10 mouse cellular contexts compared by ENCODE assay signal in genomic region chr15:96568271-96568982, GRCm38 (mm10).
DNase-seq lines count a peak whose midpoint lies in the region; ATAC-seq and TF ChIP-seq lines count a peak whose summit lies in the region.
"Had no signal": no experiment of that assay in that cellular context is flagged by ENCODE, and none has a peak within 500 bp of the region (broad histone marks: within the 10 kb centered on the region; RNA-seq: fewer than 3 reads in every experiment).

No protein-coding gene starts in this region.

- no peak overlapping the region for H3K9ac ChIP-seq in midbrain, postnatal 0 days (replicated peaks; ENCODE audit: low read length, poor library complexity, severe bottlenecking)
- H3K9ac ChIP-seq in midbrain, embryonic 15.5 days, result no peak overlapping the region
- H3K9ac ChIP-seq in heart, embryonic 14.5 days (ENCODE audit: low read length), result peak overlapping the region; percentile 12; the same call in 1 of the 2 replicates
- no peak overlapping the region for H3K9ac ChIP-seq in forebrain, embryonic 13.5 days
- no peak overlapping the region for H3K9ac ChIP-seq in midbrain, embryonic 13.5 days (replicated peaks)
- H3K9ac ChIP-seq in midbrain, embryonic 16.5 days (ENCODE audit: low read depth, low read length), result no peak overlapping the region
- H3K9ac ChIP-seq: lung, embryonic 15.5 days had no signal

- TF ChIP-seq CTCF in midbrain, postnatal 0 days (IDR thresholded peaks at IDR 0.05), result no peak
- TF ChIP-seq CTCF in small intestine, adult 2 months (IDR thresholded peaks at IDR 0.05; ENCODE audit: extremely low read depth, insufficient read length, insufficient replicate concordance, low read depth, low read length), result no peak

- H3K4me2 ChIP-seq in midbrain, postnatal 0 days (ENCODE audit: low read depth, low read length, poor library complexity, severe bottlenecking), result no peak overlapping the region
- no peak overlapping the region for H3K4me2 ChIP-seq in midbrain, embryonic 15.5 days
- no peak overlapping the region for H3K4me2 ChIP-seq in heart, embryonic 14.5 days (ENCODE audit: low read length)
- no peak overlapping the region for H3K4me2 ChIP-seq in forebrain, embryonic 13.5 days
- no peak overlapping the region for H3K4me2 ChIP-seq in midbrain, embryonic 13.5 days (replicated peaks)
- H3K4me2 ChIP-seq in midbrain, embryonic 16.5 days (ENCODE audit: low read length), result no peak overlapping the region
- H3K4me2 ChIP-seq: lung, embryonic 15.5 days had no signal

- TF ChIP-seq POLR2A in small intestine, adult 2 months (IDR thresholded peaks at IDR 0.05; ENCODE audit: low read depth, low read length), result no peak

- no peak overlapping the region for H3K4me3 ChIP-seq in midbrain, postnatal 0 days (ENCODE audit: low read depth, low read length)
- no peak overlapping the region for H3K4me3 ChIP-seq in midbrain, embryonic 15.5 days
- no peak overlapping the region for H3K4me3 ChIP-seq in heart, embryonic 14.5 days (ENCODE audit: control insufficient read depth in 1 of 2, insufficient read depth in 1 of 2, low read depth in 1 of 2, low read length in 2 of 2)
- no peak overlapping the region for H3K4me3 ChIP-seq in small intestine, adult 2 months (ENCODE audit: low read depth, low read length)
- no peak overlapping the region for H3K4me3 ChIP-seq in forebrain, embryonic 13.5 days
- no peak overlapping the region for H3K4me3 ChIP-seq in midbrain, embryonic 13.5 days (replicated peaks)
- no peak overlapping the region for H3K4me3 ChIP-seq in midbrain, embryonic 16.5 days (ENCODE audit: low read depth, low read length)
- H3K4me3 ChIP-seq: layer of hippocampus, adult 2 months; lung, embryonic 15.5 days had no signal

- H3K27ac ChIP-seq in midbrain, postnatal 0 days (ENCODE audit: low read depth, low read length), result no peak overlapping the region
- H3K27ac ChIP-seq in midbrain, embryonic 15.5 days, result no peak overlapping the region
- peak overlapping the region; percentile 51 to 61 for H3K27ac ChIP-seq in heart, embryonic 14.5 days (replicated peaks in 1 of 2; ENCODE audit: control insufficient read depth in 1 of 2, insufficient read depth in 1 of 2, low read depth in 2 of 2, low read length in 2 of 2)
- peak overlapping the region; percentile 99 for H3K27ac ChIP-seq in small intestine, adult 2 months (ENCODE audit: insufficient read depth, low read depth, low read length)
- H3K27ac ChIP-seq in forebrain, embryonic 13.5 days, result no peak overlapping the region
- H3K27ac ChIP-seq in midbrain, embryonic 13.5 days, result no peak overlapping the region
- no peak overlapping the region for H3K27ac ChIP-seq in midbrain, embryonic 16.5 days (ENCODE audit: low read length)
- H3K27ac ChIP-seq: layer of hippocampus, adult 2 months; lung, embryonic 15.5 days had no signal

- no peaks in the 10 kb centered on the region for H3K27me3 ChIP-seq in midbrain, postnatal 0 days (ENCODE audit: insufficient read depth, low read length)
- no peaks in the 10 kb centered on the region for H3K27me3 ChIP-seq in midbrain, embryonic 15.5 days (replicated peaks)
- H3K27me3 ChIP-seq in heart, embryonic 14.5 days (ENCODE audit: control insufficient read depth, insufficient read depth, low read length), result no peaks in the 10 kb centered on the region
- H3K27me3 ChIP-seq in small intestine, adult 2 months (ENCODE audit: control insufficient read depth, insufficient read depth, low read length), result no peaks in the 10 kb centered on the region
- H3K27me3 ChIP-seq in forebrain, embryonic 13.5 days, result no peaks in the 10 kb centered on the region
- no peaks in the 10 kb centered on the region for H3K27me3 ChIP-seq in midbrain, embryonic 13.5 days
- H3K27me3 ChIP-seq in midbrain, embryonic 16.5 days (ENCODE audit: control insufficient read depth, insufficient read depth, low read depth, low read length), result no peaks in the 10 kb centered on the region
- H3K27me3 ChIP-seq: lung, embryonic 15.5 days had no signal

- H3K4me1 ChIP-seq in midbrain, postnatal 0 days (ENCODE audit: insufficient read depth, low read length), result 0 out of 2 replicates have a peak, but pooled peaks cover 3% of the 10 kb centered on the region
- H3K4me1 ChIP-seq in midbrain, embryonic 15.5 days, result peaks cover 6% of the 10 kb centered on the region; the same call in 1 of the 2 replicates
- H3K4me1 ChIP-seq in heart, embryonic 14.5 days (ENCODE audit: control insufficient read depth in 2 of 2, insufficient read depth in 2 of 2, low read length in 2 of 2), result peaks cover 14 to 19% of the 10 kb centered on the region in 2 experiments; a peak in 3 of 4 replicates
- peaks cover 24% of the 10 kb centered on the region; the same call in 1 of the 2 replicates for H3K4me1 ChIP-seq in small intestine, adult 2 months (ENCODE audit: control insufficient read depth, insufficient read depth, insufficient read length, low read length)
- peaks cover 5% of the 10 kb centered on the region; the same call in 1 of the 2 replicates for H3K4me1 ChIP-seq in forebrain, embryonic 13.5 days
- peaks cover 8% of the 10 kb centered on the region for H3K4me1 ChIP-seq in midbrain, embryonic 13.5 days (replicated peaks)
- H3K4me1 ChIP-seq in midbrain, embryonic 16.5 days (ENCODE audit: control insufficient read depth, insufficient read depth, low read length), result no peaks in the 10 kb centered on the region

- H3K9me3 ChIP-seq in midbrain, postnatal 0 days (ENCODE audit: low read length), result no peaks in the 10 kb centered on the region
- H3K9me3 ChIP-seq in midbrain, embryonic 15.5 days, result no peaks in the 10 kb centered on the region
- no peaks in the 10 kb centered on the region for H3K9me3 ChIP-seq in heart, embryonic 14.5 days (ENCODE audit: control insufficient read depth, low read length)
- H3K9me3 ChIP-seq in forebrain, embryonic 13.5 days (replicated peaks), result no peaks in the 10 kb centered on the region
- no peaks in the 10 kb centered on the region for H3K9me3 ChIP-seq in midbrain, embryonic 13.5 days
- no peaks in the 10 kb centered on the region for H3K9me3 ChIP-seq in midbrain, embryonic 16.5 days (replicated peaks; ENCODE audit: control insufficient read depth, low read length, poor library complexity, severe bottlenecking)
- H3K9me3 ChIP-seq: lung, embryonic 15.5 days had no signal

- DNase-seq in midbrain, postnatal 0 days (ENCODE audit: low spot score), result peak; percentile 31
- DNase-seq in kidney, postnatal 14 days, result peak; percentile 73

- 74% methylated on average over 13 of the region's 13 CpGs for WGBS in midbrain, postnatal 0 days
- WGBS in midbrain, embryonic 15.5 days, result 77% methylated on average over 13 of the region's 13 CpGs
- 47% methylated on average over 13 of the region's 13 CpGs for whole genome bisulfite sequencing in heart, embryonic 14.5 days
- WGBS in small intestine, adult 2 months, result 19% methylated on average over 13 of the region's 13 CpGs
- 79% methylated on average over 13 of the region's 13 CpGs for WGBS in forebrain, embryonic 13.5 days
- 79% methylated on average over 13 of the region's 13 CpGs for WGBS in midbrain, embryonic 13.5 days
- WGBS in midbrain, embryonic 16.5 days, result 72% methylated on average over 13 of the region's 13 CpGs

- peaks cover 3% of the 10 kb centered on the region; the same call in 1 of the 2 replicates for H3K36me3 ChIP-seq in midbrain, postnatal 0 days (ENCODE audit: insufficient read depth, low read length)
- H3K36me3 ChIP-seq in midbrain, embryonic 15.5 days (replicated peaks), result no peaks in the 10 kb centered on the region
- peaks cover 4% of the 10 kb centered on the region; the same call in 1 of the 2 replicates for H3K36me3 ChIP-seq in heart, embryonic 14.5 days (ENCODE audit: control insufficient read depth, insufficient read depth, low read length)
- H3K36me3 ChIP-seq in small intestine, adult 2 months (ENCODE audit: control insufficient read depth, insufficient read depth, low read length), result no peaks in the 10 kb centered on the region
- peaks cover 4% of the 10 kb centered on the region for H3K36me3 ChIP-seq in forebrain, embryonic 13.5 days (ENCODE audit: poor library complexity, severe bottlenecking)
- H3K36me3 ChIP-seq in midbrain, embryonic 13.5 days, result peaks cover 6% of the 10 kb centered on the region
- H3K36me3 ChIP-seq in midbrain, embryonic 16.5 days (ENCODE audit: control insufficient read depth, insufficient read depth, low read length), result no peaks in the 10 kb centered on the region
- H3K36me3 ChIP-seq: lung, embryonic 15.5 days had no signal

- ATAC-seq in midbrain, postnatal 0 days (ENCODE audit: low FRiP score), result no peak
- ATAC-seq in midbrain, embryonic 15.5 days (replicated peaks), result no peak
- ATAC-seq in heart, embryonic 14.5 days (ENCODE audit: insufficient number of reproducible peaks, insufficient read depth, low FRiP score, low read depth), result peak; percentile 55; the same call in 1 of the 2 replicates
- ATAC-seq in forebrain, embryonic 13.5 days, result no peak
- ATAC-seq in midbrain, embryonic 13.5 days, result no peak
- ATAC-seq in midbrain, embryonic 16.5 days, result no peak

Comparison
In these comparisons a context has a peak if more than half of its experiments do, and no peak if none do; other contexts are left out.
1. H3K27ac ChIP-seq: peak in heart, embryonic 14.5 days (2 of 2) and small intestine, adult 2 months (single experiment); none in midbrain, postnatal 0 days (single experiment), midbrain, embryonic 15.5 days (single experiment), forebrain, embryonic 13.5 days (single experiment), midbrain, embryonic 13.5 days (single experiment) and midbrain, embryonic 16.5 days (single experiment).